Mouse (Mus musculus): ENCODE measurements around the gene Olfr1196.
"Not testable (repeated sequence)": the region's sequence is repeated elsewhere in the genome, so short reads cannot be mapped to it uniquely, and the experiment has no call there.

Olfr1196 gene

GRCm38 (mm10) chr2:88704497-88704896, at the start of gene Olfr1196:
Gene Olfr1196 (minus strand): TSS chr2:88704597.
- no peak for ATAC-seq (ENCODE audit: insufficient number of reproducible peaks, low FRiP score, low TSS enrichment)

- ATAC-seq (ENCODE audit: insufficient number of reproducible peaks, low FRiP score, low TSS enrichment): no peak
Measured at GRCm38 (mm10) chr2:88751270-88751669, 46.9 kb upstream of the Olfr1196 start, which contains the start of gene Olfr1198. Gene Olfr1198 (minus strand): TSS chr2:88751370.

- no peak for ATAC-seq (ENCODE audit: insufficient number of reproducible peaks, low FRiP score, low TSS enrichment)
Measured at GRCm38 (mm10) chr2:88743379-88743778, 39.0 kb upstream of the Olfr1196 start.

GRCm38 (mm10) chr2:88732266-88732665, 27.9 kb upstream of the Olfr1196 start, which contains the start of gene Olfr1197:
Gene Olfr1197 (minus strand): TSS chr2:88732366.
- ATAC-seq (ENCODE audit: insufficient number of reproducible peaks, low FRiP score, low TSS enrichment): no peak

GRCm38 (mm10) chr2:88689087-88689486, 15.3 kb downstream of the Olfr1196 start, which contains the start of gene Olfr1195:
Gene Olfr1195 (minus strand): TSS chr2:88689187.
- ATAC-seq (ENCODE audit: insufficient number of reproducible peaks, low FRiP score, low TSS enrichment): no peak

GRCm38 (mm10) chr2:88675328-88675727, 29.1 kb downstream of the Olfr1196 start, which contains the start of gene Olfr1193:
Gene Olfr1193 (plus strand): TSS chr2:88675628.
- ATAC-seq (ENCODE audit: insufficient number of reproducible peaks, low FRiP score, low TSS enrichment): not testable (repeated sequence)

- no peak for ATAC-seq (ENCODE audit: insufficient number of reproducible peaks, low FRiP score, low TSS enrichment)
Measured at GRCm38 (mm10) chr2:88648209-88648608, 56.2 kb downstream of the Olfr1196 start, which contains the start of gene Olfr1192-ps1. Gene Olfr1192-ps1 (plus strand): TSS chr2:88648509.

Measured in cerebellum, adult (tissue).